Mouse (Mus musculus): ENCODE data around the gene Dmac2. TPM values are rescaled to one million over a fixed set of nuclear protein-coding genes. Genes with fewer than 3 reads are reported as not detected.

Dmac2 gene
- polyA plus RNA-seq, 1 experiment from 2014 or later = 22.2 TPM

- ATAC-seq (replicated peaks; ENCODE audit: low FRiP score) = no peak
- DNase-seq (ENCODE audit: low spot score) = no peak
- H3K36me3 ChIP-seq (ENCODE audit: control insufficient read depth, insufficient read depth, low read length) = no peaks in the 10 kb centered on the region; the same call in 1 of the 2 replicates
- no peak overlapping the region for H3K4me2 ChIP-seq (ENCODE audit: low read depth, low read length, severe bottlenecking)
- no peak overlapping the region for H3K4me3 ChIP-seq (ENCODE audit: low read depth, low read length)
- 0 out of 2 replicates have a peak, but pooled peaks cover 2% of the 10 kb centered on the region for H3K4me1 ChIP-seq (replicated peaks; ENCODE audit: control insufficient read depth, insufficient read depth, low read length)
- H3K27me3 ChIP-seq (ENCODE audit: control insufficient read depth, insufficient read depth, low read length) = peaks cover 15% of the 10 kb centered on the region
- WGBS = 87% methylated on average over 2 of the region's 2 CpGs
- no peak overlapping the region for H3K9ac ChIP-seq (ENCODE audit: low read length)
- no peak overlapping the region for H3K27ac ChIP-seq (ENCODE audit: low read depth, low read length)
- no peaks in the 10 kb centered on the region for H3K9me3 ChIP-seq (ENCODE audit: control insufficient read depth, low read length)
Measured at GRCm38 (mm10) chr7:25671686-25672085, 52.5 kb downstream of the Dmac2 start.

DNA sequence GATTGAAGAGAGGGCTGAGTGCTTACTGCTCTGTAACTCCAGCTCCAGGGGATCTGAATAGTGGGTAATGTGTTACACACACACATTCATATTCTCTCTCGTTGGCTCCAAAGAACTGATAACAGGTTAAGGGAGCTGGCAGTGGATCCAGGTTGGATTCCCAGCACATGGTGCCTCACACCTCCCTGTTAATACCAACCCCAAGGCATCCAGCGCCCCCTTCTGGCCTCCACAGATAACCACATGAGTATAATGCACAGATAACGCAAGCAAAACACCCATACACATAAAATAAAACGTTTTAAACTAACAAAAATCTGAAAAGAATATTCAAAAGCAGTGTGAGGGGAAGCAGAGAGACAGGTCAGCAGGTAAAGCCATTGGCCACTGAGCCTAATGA lies 53.2 kb downstream of the Dmac2 start:
- Histone ChIP-seq H3K4me2 (ENCODE audit: low read depth, low read length, severe bottlenecking) (no peak overlapping the region), H3K27ac (ENCODE audit: low read depth, low read length) (no peak overlapping the region), H3K4me1 (replicated peaks; ENCODE audit: control insufficient read depth, insufficient read depth, low read length) (0 out of 2 replicates have a peak, but pooled peaks cover 2% of the 10 kb centered on the region), H3K27me3 (ENCODE audit: control insufficient read depth, insufficient read depth, low read length) (peaks cover 15% of the 10 kb centered on the region), H3K9ac (ENCODE audit: low read length) (no peak overlapping the region), H3K36me3 (ENCODE audit: control insufficient read depth, insufficient read depth, low read length) (no peaks in the 10 kb centered on the region; the same call in 1 of the 2 replicates), H3K4me3 (ENCODE audit: low read depth, low read length) (no peak overlapping the region), H3K9me3 (ENCODE audit: control insufficient read depth, low read length) (no peaks in the 10 kb centered on the region)
- DNase-seq (ENCODE audit: low spot score) (no peak), ATAC-seq (replicated peaks; ENCODE audit: low FRiP score) (no peak)
- WGBS = 55% methylated on average over 4 of the region's 4 CpGs

GRCm38 (mm10) chr7:25674297-25674696 lies 55.1 kb downstream of the Dmac2 start:
- no peak overlapping the region for H3K27ac ChIP-seq (ENCODE audit: low read depth, low read length)
- H3K9ac ChIP-seq (ENCODE audit: low read length) = no peak overlapping the region
- H3K4me2 ChIP-seq (ENCODE audit: low read depth, low read length, severe bottlenecking) = no peak overlapping the region
- WGBS = 29% methylated on average over 9 of the region's 9 CpGs
- peaks cover 15% of the 10 kb centered on the region for H3K27me3 ChIP-seq (ENCODE audit: control insufficient read depth, insufficient read depth, low read length)
- DNase-seq (ENCODE audit: low spot score) (no peak), ATAC-seq (replicated peaks; ENCODE audit: low FRiP score) (no peak)
- H3K4me3 ChIP-seq (ENCODE audit: low read depth, low read length) = no peak overlapping the region
- no peaks in the 10 kb centered on the region for H3K36me3 ChIP-seq (ENCODE audit: control insufficient read depth, insufficient read depth, low read length)
- H3K9me3 ChIP-seq (ENCODE audit: control insufficient read depth, low read length) = no peaks in the 10 kb centered on the region
- H3K4me1 ChIP-seq (replicated peaks; ENCODE audit: control insufficient read depth, insufficient read depth, low read length) = 0 out of 2 replicates have a peak, but pooled peaks cover 2% of the 10 kb centered on the region

- ATAC-seq (replicated peaks; ENCODE audit: low FRiP score) (no peak), DNase-seq (ENCODE audit: low spot score) (no peak)
- Histone ChIP-seq H3K9me3 (ENCODE audit: control insufficient read depth, low read length) (no peaks in the 10 kb centered on the region), H3K36me3 (ENCODE audit: control insufficient read depth, insufficient read depth, low read length) (no peaks in the 10 kb centered on the region), H3K4me2 (ENCODE audit: low read depth, low read length, severe bottlenecking) (peak within 1 kb of the TSS; percentile 47), H3K9ac (ENCODE audit: low read length) (peak within 1 kb of the TSS; percentile 21), H3K27me3 (ENCODE audit: control insufficient read depth, insufficient read depth, low read length) (peaks cover 15% of the 10 kb centered on the region), H3K4me1 (replicated peaks; ENCODE audit: control insufficient read depth, insufficient read depth, low read length) (0 out of 2 replicates have a peak, but pooled peaks cover 2% of the 10 kb centered on the region), H3K27ac (ENCODE audit: low read depth, low read length) (no peak within 1 kb of the TSS), H3K4me3 (ENCODE audit: low read depth, low read length) (peak within 1 kb of the TSS; percentile 16)
- 2% methylated on average over 29 of the region's 29 CpGs for WGBS
Measured at GRCm38 (mm10) chr7:25674719-25675300, 55.6 kb downstream of the Dmac2 start, which contains the start of gene Tmem91. Gene Tmem91 (minus strand): TSS chr7:25675166.

Other genes starting within 250 kb of the Dmac2 start
- gene Cnfn, start 249.7 kb upstream of the Dmac2 start, polyA plus RNA-seq (2014; fragmentation: Nextera tagmentation; extraction: Ambion mirVana) = 0.28 TPM in 1 of 2 replicates, not detected in the other
- gene Lipe, start 220.7 kb upstream of the Dmac2 start, polyA plus RNA-seq (2014; fragmentation: Nextera tagmentation; extraction: Ambion mirVana) = 3.0 and 3.8 TPM in 2 replicates
- 0.69 TPM in 1 of 2 replicates, not detected in the other for gene Cxcl17, start 206.5 kb upstream of the Dmac2 start, polyA plus RNA-seq (2014; fragmentation: Nextera tagmentation; extraction: Ambion mirVana)
- 0.51 and 0.81 TPM in 2 replicates for gene Ceacam1, start 141.8 kb upstream of the Dmac2 start, polyA plus RNA-seq (2014; fragmentation: Nextera tagmentation; extraction: Ambion mirVana)
- gene Ceacam2, start 79.6 kb upstream of the Dmac2 start, polyA plus RNA-seq (2014; fragmentation: Nextera tagmentation; extraction: Ambion mirVana) = 0.13 TPM in 1 of 2 replicates, not detected in the other
- not detected in 2 replicates for gene Erich4, start 3.5 kb upstream of the Dmac2 start, polyA plus RNA-seq (2014; fragmentation: Nextera tagmentation; extraction: Ambion mirVana)
- 0.29 and 0.99 TPM in 2 replicates for gene B3gnt8, start 7.2 kb downstream of the Dmac2 start, polyA plus RNA-seq (2014; fragmentation: Nextera tagmentation; extraction: Ambion mirVana)
- gene Bckdha, start 39.6 kb downstream of the Dmac2 start, polyA plus RNA-seq (2014; fragmentation: Nextera tagmentation; extraction: Ambion mirVana) = 30.5 and 38.0 TPM in 2 replicates
- 52.2 and 56.4 TPM in 2 replicates for gene Exosc5, start 39.8 kb downstream of the Dmac2 start, polyA plus RNA-seq (2014; fragmentation: Nextera tagmentation; extraction: Ambion mirVana)
- 2.7 and 3.2 TPM in 2 replicates for gene Tmem91, start 55.8 kb downstream of the Dmac2 start, polyA plus RNA-seq (2014; fragmentation: Nextera tagmentation; extraction: Ambion mirVana)
- gene B9d2, start 61.4 kb downstream of the Dmac2 start, polyA plus RNA-seq (2014; fragmentation: Nextera tagmentation; extraction: Ambion mirVana) = 30.4 and 35.1 TPM in 2 replicates
- gene Tgfb1, start 67.6 kb downstream of the Dmac2 start, polyA plus RNA-seq (2014; fragmentation: Nextera tagmentation; extraction: Ambion mirVana) = 1.1 and 1.6 TPM in 2 replicates
- 37.8 and 41.2 TPM in 2 replicates for gene Ccdc97, start 99.7 kb downstream of the Dmac2 start, polyA plus RNA-seq (2014; fragmentation: Nextera tagmentation; extraction: Ambion mirVana)
- gene Hnrnpul1, start 135.3 kb downstream of the Dmac2 start, polyA plus RNA-seq (2014; fragmentation: Nextera tagmentation; extraction: Ambion mirVana) = 83.8 and 87.5 TPM in 2 replicates
- 36.2 and 37.2 TPM in 2 replicates for gene Axl, start 169.3 kb downstream of the Dmac2 start, polyA plus RNA-seq (2014; fragmentation: Nextera tagmentation; extraction: Ambion mirVana)
- 0.32 and 0.35 TPM in 2 replicates for gene Cyp2s1, start 197.5 kb downstream of the Dmac2 start, polyA plus RNA-seq (2014; fragmentation: Nextera tagmentation; extraction: Ambion mirVana)